Mouse (Mus musculus) thymus, adult 2 months (tissue): ENCODE results near the gene Dpy19l3.

ENCODE experiments used
- CTCF ChIP-seq: fragments of 200-500 bp; IDR thresholded peaks from 2 replicates; pipeline ENCODE4 v1.5.1; 2012; ENCODE audit warnings: mild to moderate bottlenecking, control low read depth, low read length, moderate library complexity, borderline replicate concordance; ENCODE audit not compliant: control insufficient read depth, poor library complexity, insufficient read depth; ENCODE audit errors: extremely low read depth
- POLR2A ChIP-seq: fragments of 200-500 bp; IDR thresholded peaks from 2 replicates; pipeline ENCODE4 v1.6.1; 2012; ENCODE audit warnings: mild to moderate bottlenecking, low read length, control low read depth, moderate library complexity; ENCODE audit not compliant: control insufficient read depth, poor library complexity, insufficient read depth; ENCODE audit errors: extremely low read depth

GRCm38 (mm10) chr7:35723035-35723434, 31.2 kb downstream of the Dpy19l3 start:
- TF ChIP-seq CTCF (no peak), POLR2A (no peak)
